In genomic region chr4:54430789-54431188, GRCm38 (mm10) we compare ENCODE assay signal across 22 mouse cellular contexts.
DNase-seq lines count a peak whose midpoint lies in the region; ATAC-seq lines count a peak whose summit lies in the region.
"Had no signal": no experiment of that assay in that cellular context is flagged by ENCODE, and none has a peak within 500 bp of the region (broad histone marks: within the 10 kb centered on the region; RNA-seq: fewer than 3 reads in every experiment).

No protein-coding gene starts in this region.

- peak; percentile 93 for ATAC-seq in megakaryocyte, adult 5-6 weeks (ENCODE audit: poor library complexity, severe bottlenecking)
- ATAC-seq: CD4-positive, CD25-positive, alpha-beta regulatory T cell, adult 4 months; forebrain, embryonic 15.5 days; Patski had no signal

- no peaks in the 10 kb centered on the region for H3K27me3 ChIP-seq in splenic B cell, adult 2 months (ENCODE audit: control insufficient read depth, insufficient read depth, low read length, poor library complexity, severe bottlenecking)
- H3K27me3 ChIP-seq: embryonic facial prominence, embryonic 12.5 days; embryonic facial prominence, embryonic 15.5 days; forebrain, embryonic 15.5 days; hindbrain, embryonic 12.5 days; hindbrain, embryonic 15.5 days; Patski had no signal

- no peaks in the 10 kb centered on the region for H3K36me3 ChIP-seq in splenic B cell, adult 2 months (ENCODE audit: control insufficient read depth, insufficient read depth, low read length, poor library complexity, severe bottlenecking)
- H3K36me3 ChIP-seq: embryonic facial prominence, embryonic 12.5 days; embryonic facial prominence, embryonic 15.5 days; forebrain, embryonic 15.5 days; hindbrain, embryonic 12.5 days; hindbrain, embryonic 15.5 days had no signal

- peak; percentile 24 for DNase-seq in 416B (ENCODE audit: low read depth)
- peak; percentile 0 for DNase-seq in MEL-GATA-1-ER (ENCODE audit: extremely low read depth, low read depth)
- DNase-seq in splenic B cell, adult 2 months (ENCODE audit: low read depth, low spot score), result peak; percentile 15
- DNase-seq in layer of hippocampus, adult 9-10 months (ENCODE audit: low spot score), result no peak
- no peak for DNase-seq in frontal cortex, postnatal 14 days (ENCODE audit: low spot score in 2 of 2)
- DNase-seq in embryo, embryonic 9.5 days (ENCODE audit: extremely low spot score), result no peak
- DNase-seq: adrenal gland, postnatal 14 days; cerebellum, adult 11 months; cerebellum, adult 2 months; cerebellum, adult 9-11 months; cerebellum, postnatal 25 days; gastrocnemius, postnatal 10 days; gastrocnemius, postnatal 36 days; heart, adult 11 months had no signal

Comparison
In these comparisons a context has a peak if more than half of its experiments do, and no peak if none do; other contexts are left out.
1. DNase-seq: peak in 416B (single experiment), MEL-GATA-1-ER (single experiment) and splenic B cell, adult 2 months (single experiment); none in layer of hippocampus, adult 9-10 months (single experiment), frontal cortex, postnatal 14 days (0 of 2) and embryo, embryonic 9.5 days (single experiment).